Mouse (Mus musculus) v-Abl transformed pro-B cells (cell line): ENCODE data around the gene Lcp1.

Experiments
- in situ Hi-C, 2 experiments: fragments of 400-800 bp; cut with MboI; formaldehyde crosslinking; loops; one replicate each; pipeline ENCODE4 v1.15.1; 2025; ENCODE audit not compliant: unreplicated experiment in 2 of 2

The Lcp1 gene

GRCm38 (mm10) chr14:75174731-75175555 is 44.0 kb downstream of the Lcp1 start:
- in situ Hi-C loops: loop anchor here (5.0 to 25.0 kb wide), 2 partner anchors 38 to 263 kb away; no protein-coding TSS in a partner anchor

- in situ Hi-C loops: loop anchor here in 1 of 2 experiments (25.0 kb wide), 1 partner anchor 263 kb away; no protein-coding TSS in a partner anchor
Observed at GRCm38 (mm10) chr14:75175781-75176180, 44.9 kb downstream of the Lcp1 start.

- in situ Hi-C loops: loop anchor here in 1 of 2 experiments (25.0 kb wide), 1 partner anchor 264 kb away; no protein-coding TSS in a partner anchor
Observed at GRCm38 (mm10) chr14:75176425-75177045, 45.6 kb downstream of the Lcp1 start.

GRCm38 (mm10) chr14:75177400-75177799 is 46.5 kb downstream of the Lcp1 start:
- in situ Hi-C loops: loop anchor here in 1 of 2 experiments (25.0 kb wide), 1 partner anchor 265 kb away; no protein-coding TSS in a partner anchor

GRCm38 (mm10) chr14:75178384-75178793 is 47.5 kb downstream of the Lcp1 start:
- in situ Hi-C loops: loop anchor here in 1 of 2 experiments (25.0 kb wide), 1 partner anchor 266 kb away; no protein-coding TSS in a partner anchor

GRCm38 (mm10) chr14:75178801-75179211 is 47.9 kb downstream of the Lcp1 start:
- in situ Hi-C loops: loop anchor here in 1 of 2 experiments (25.0 kb wide), 1 partner anchor 267 kb away; no protein-coding TSS in a partner anchor

GRCm38 (mm10) chr14:75179255-75179963 is 48.5 kb downstream of the Lcp1 start:
- in situ Hi-C loops: loop anchor here in 1 of 2 experiments (25.0 kb wide), 1 partner anchor 267 kb away; no protein-coding TSS in a partner anchor

- in situ Hi-C loops: loop anchor here in 1 of 2 experiments (25.0 kb wide), 1 partner anchor 268 kb away; no protein-coding TSS in a partner anchor
Observed at GRCm38 (mm10) chr14:75180551-75180978, 49.7 kb downstream of the Lcp1 start.

GRCm38 (mm10) chr14:75181062-75181935 is 50.4 kb downstream of the Lcp1 start:
- in situ Hi-C loops: loop anchor here in 1 of 2 experiments (25.0 kb wide), 1 partner anchor 269 kb away; no protein-coding TSS in a partner anchor

GRCm38 (mm10) chr14:75182378-75182777 is 51.5 kb downstream of the Lcp1 start:
- in situ Hi-C loops: loop anchor here in 1 of 2 experiments (25.0 kb wide), 1 partner anchor 270 kb away; no protein-coding TSS in a partner anchor

GRCm38 (mm10) chr14:75182831-75183230 is 51.9 kb downstream of the Lcp1 start:
- in situ Hi-C loops: loop anchor here in 1 of 2 experiments (25.0 kb wide), 1 partner anchor 271 kb away; no protein-coding TSS in a partner anchor

- in situ Hi-C loops: loop anchor here in 1 of 2 experiments (25.0 kb wide), 1 partner anchor 272 kb away; no protein-coding TSS in a partner anchor
Observed at GRCm38 (mm10) chr14:75184069-75184790, 53.3 kb downstream of the Lcp1 start.

- in situ Hi-C loops: loop anchor here in 1 of 2 experiments (25.0 kb wide), 1 partner anchor 274 kb away; no protein-coding TSS in a partner anchor
Observed at GRCm38 (mm10) chr14:75185796-75186594, 55.1 kb downstream of the Lcp1 start.

GRCm38 (mm10) chr14:75186858-75187415 is 56.0 kb downstream of the Lcp1 start:
- in situ Hi-C loops: loop anchor here in 1 of 2 experiments (25.0 kb wide), 1 partner anchor 275 kb away; no protein-coding TSS in a partner anchor

- in situ Hi-C loops: loop anchor here in 1 of 2 experiments (25.0 kb wide), 1 partner anchor 276 kb away; no protein-coding TSS in a partner anchor
Observed at GRCm38 (mm10) chr14:75188521-75188920, 57.6 kb downstream of the Lcp1 start.

- in situ Hi-C loops: loop anchor here in 1 of 2 experiments (25.0 kb wide), 1 partner anchor 277 kb away; no protein-coding TSS in a partner anchor
Observed at GRCm38 (mm10) chr14:75189031-75189430, 58.1 kb downstream of the Lcp1 start.

GRCm38 (mm10) chr14:75190683-75191082 is 59.8 kb downstream of the Lcp1 start:
- in situ Hi-C loops: loop anchor here (10.0 to 25.0 kb wide), 2 partner anchors 56 to 278 kb away; partner anchors contain the start of genes Lcp1 (in 2 of the 2) and Lrrc63 (in 2 of the 2)
